Mouse (Mus musculus) intestine, embryonic 15.5 days (tissue): Measurements from ENCODE around the gene Tacr2. TPM values are rescaled to one million over a fixed set of nuclear protein-coding genes. Genes with fewer than 3 reads are reported as not detected.

Experiments used
- ATAC-seq: fragments of 200-750 bp; cut with Nextera tagmentation; 2 replicates; pipeline ENCODE4 v1.8.0; 2017; ENCODE audit warnings: moderate TSS enrichment, moderate library complexity
- H3K27ac ChIP-seq: fragments of 300-500 bp; sonication (generic); 2 replicates; pipeline ENCODE4 v1.5.1; 2015; ENCODE audit warnings: mild to moderate bottlenecking, inconsistent platforms
- H3K27me3 ChIP-seq: fragments of 300-500 bp; sonication (generic); replicated peaks from 2 replicates; pipeline ENCODE4 v1.6.1; 2015; ENCODE audit warnings: inconsistent platforms
- H3K36me3 ChIP-seq: fragments of 300-500 bp; sonication (generic); 2 replicates; pipeline ENCODE4 v1.6.1; 2015; ENCODE audit warnings: inconsistent platforms
- H3K4me1 ChIP-seq: fragments of 300-500 bp; sonication (generic); replicated peaks from 2 replicates; pipeline ENCODE4 v1.6.1; 2015; ENCODE audit warnings: inconsistent platforms
- H3K4me2 ChIP-seq: fragments of 300-500 bp; sonication (generic); replicated peaks from 2 replicates; pipeline ENCODE4 v1.6.1; 2015; ENCODE audit warnings: mild to moderate bottlenecking, inconsistent platforms
- H3K4me3 ChIP-seq: fragments of 300-500 bp; sonication (generic); replicated peaks from 2 replicates; pipeline ENCODE4 v1.5.1; 2015; ENCODE audit warnings: inconsistent platforms
- H3K9ac ChIP-seq: fragments of 300-500 bp; sonication (generic); 2 replicates; pipeline ENCODE4 v1.6.1; 2015; ENCODE audit warnings: inconsistent platforms
- H3K9me3 ChIP-seq: fragments of 300-500 bp; sonication (generic); 2 replicates; pipeline ENCODE4 v1.6.1; 2016; ENCODE audit warnings: inconsistent platforms
- WGBS: fragments of 180-500 bp; shearing (Covaris S2); methylation state at CpG from one replicate; pipeline ENCODE4 v1.1.7; 2015; 5-methylcytosine and 5-hydroxymethylcytosine counted together
- polyA plus RNA-seq: library from polyadenylated mRNA; unstranded; fragments of >200 nt; fragmentation: Nextera tagmentation; extraction: Ambion mirVana; gene quantifications from 2 replicates; pipeline ENCODE4 v1.2.1, GENCODE M21; 2015

Gene Tacr2
- polyA plus RNA-seq, 1 experiment from 2014 or later = 0.44 TPM

GRCm38 (mm10) chr10:62282782-62283181, 30.5 kb downstream of the Tacr2 start:
- H3K27me3 ChIP-seq = no peaks in the 10 kb centered on the region
- no peak overlapping the region for H3K4me3 ChIP-seq
- no peak overlapping the region for H3K4me2 ChIP-seq
- ATAC-seq = no peak
- H3K4me1 ChIP-seq = no peaks in the 10 kb centered on the region
- 59% methylated on average over 9 of the region's 9 CpGs for WGBS
- H3K36me3 ChIP-seq = 0 out of 2 replicates have a peak, but pooled peaks cover 3% of the 10 kb centered on the region
- no peak overlapping the region for H3K9ac ChIP-seq
- H3K9me3 ChIP-seq = no peaks in the 10 kb centered on the region
- H3K27ac ChIP-seq = no peak overlapping the region

GRCm38 (mm10) chr10:62283206-62283792, 31.1 kb downstream of the Tacr2 start:
- Histone ChIP-seq H3K36me3 (0 out of 2 replicates have a peak, but pooled peaks cover 3% of the 10 kb centered on the region), H3K9ac (no peak overlapping the region), H3K9me3 (no peaks in the 10 kb centered on the region), H3K4me1 (no peaks in the 10 kb centered on the region), H3K27ac (no peak overlapping the region), H3K4me2 (no peak overlapping the region), H3K4me3 (no peak overlapping the region), H3K27me3 (no peaks in the 10 kb centered on the region)
- WGBS = 80% methylated on average over 4 of the region's 4 CpGs
- ATAC-seq = no peak

GRCm38 (mm10) chr10:62287460-62288124, 35.4 kb downstream of the Tacr2 start:
- Histone ChIP-seq H3K4me2 (no peak overlapping the region), H3K36me3 (no peaks in the 10 kb centered on the region), H3K4me1 (no peaks in the 10 kb centered on the region), H3K9ac (no peak overlapping the region), H3K27me3 (no peaks in the 10 kb centered on the region), H3K9me3 (no peaks in the 10 kb centered on the region), H3K27ac (no peak overlapping the region), H3K4me3 (no peak overlapping the region)
- no peak for ATAC-seq
- WGBS = 72% methylated on average over 6 of the region's 6 CpGs

- no peak for ATAC-seq
- no peak overlapping the region for H3K4me2 ChIP-seq
- H3K27me3 ChIP-seq = no peaks in the 10 kb centered on the region
- no peaks in the 10 kb centered on the region for H3K9me3 ChIP-seq
- H3K36me3 ChIP-seq = no peaks in the 10 kb centered on the region; the same call in 1 of the 2 replicates
- H3K27ac ChIP-seq = no peak overlapping the region
- 75% methylated on average over 4 of the region's 4 CpGs for WGBS
- H3K9ac ChIP-seq = no peak overlapping the region
- no peaks in the 10 kb centered on the region for H3K4me1 ChIP-seq
- H3K4me3 ChIP-seq = no peak overlapping the region
Measured at GRCm38 (mm10) chr10:62294112-62294511, 41.9 kb downstream of the Tacr2 start.

GRCm38 (mm10) chr10:62296086-62296872, 44.0 kb downstream of the Tacr2 start:
- Histone ChIP-seq H3K27ac (no peak overlapping the region), H3K4me3 (no peak overlapping the region), H3K9me3 (no peaks in the 10 kb centered on the region), H3K36me3 (no peaks in the 10 kb centered on the region; the same call in 1 of the 2 replicates), H3K4me1 (no peaks in the 10 kb centered on the region), H3K4me2 (no peak overlapping the region), H3K27me3 (no peaks in the 10 kb centered on the region), H3K9ac (no peak overlapping the region)
- ATAC-seq = no peak
- WGBS = 66% methylated on average over 24 of the region's 26 CpGs

GRCm38 (mm10) chr10:62300006-62300827, 48.0 kb downstream of the Tacr2 start:
- no peak overlapping the region for H3K9ac ChIP-seq
- H3K4me2 ChIP-seq = no peak overlapping the region
- no peak overlapping the region for H3K27ac ChIP-seq
- no peak overlapping the region for H3K4me3 ChIP-seq
- no peaks in the 10 kb centered on the region for H3K4me1 ChIP-seq
- WGBS = 81% methylated on average over 23 of the region's 23 CpGs
- no peaks in the 10 kb centered on the region for H3K27me3 ChIP-seq
- no peak for ATAC-seq
- H3K9me3 ChIP-seq = no peaks in the 10 kb centered on the region
- no peaks in the 10 kb centered on the region for H3K36me3 ChIP-seq

GRCm38 (mm10) chr10:62305090-62305489, 52.9 kb downstream of the Tacr2 start:
- H3K4me3 ChIP-seq = no peak overlapping the region
- H3K4me2 ChIP-seq = no peak overlapping the region
- 75% methylated on average over 6 of the region's 6 CpGs for WGBS
- no peak overlapping the region for H3K27ac ChIP-seq
- peaks cover 3% of the 10 kb centered on the region; the same call in 1 of the 2 replicates for H3K4me1 ChIP-seq
- H3K9me3 ChIP-seq = no peaks in the 10 kb centered on the region
- H3K27me3 ChIP-seq = no peaks in the 10 kb centered on the region
- no peak for ATAC-seq
- no peak overlapping the region for H3K9ac ChIP-seq
- no peaks in the 10 kb centered on the region for H3K36me3 ChIP-seq

- 34% methylated on average over 3 of the region's 3 CpGs for WGBS
- no peak overlapping the region for H3K4me2 ChIP-seq
- no peak overlapping the region for H3K27ac ChIP-seq
- no peak overlapping the region for H3K9ac ChIP-seq
- no peaks in the 10 kb centered on the region for H3K27me3 ChIP-seq
- H3K9me3 ChIP-seq = no peaks in the 10 kb centered on the region
- no peak for ATAC-seq
- H3K4me1 ChIP-seq = peaks cover 3% of the 10 kb centered on the region; the same call in 1 of the 2 replicates
- no peak overlapping the region for H3K4me3 ChIP-seq
- no peaks in the 10 kb centered on the region for H3K36me3 ChIP-seq
Measured at GRCm38 (mm10) chr10:62306483-62306882, 54.2 kb downstream of the Tacr2 start.

GRCm38 (mm10) chr10:62308896-62309491, 56.8 kb downstream of the Tacr2 start:
- 82% methylated on average over 11 of the region's 11 CpGs for WGBS
- H3K27ac ChIP-seq = no peak overlapping the region
- peaks cover 5% of the 10 kb centered on the region for H3K4me1 ChIP-seq
- no peak overlapping the region for H3K4me3 ChIP-seq
- no peak overlapping the region for H3K4me2 ChIP-seq
- no peaks in the 10 kb centered on the region for H3K36me3 ChIP-seq
- no peaks in the 10 kb centered on the region for H3K27me3 ChIP-seq
- no peak for ATAC-seq
- no peak overlapping the region for H3K9ac ChIP-seq
- no peaks in the 10 kb centered on the region for H3K9me3 ChIP-seq

GRCm38 (mm10) chr10:62309593-62309992, 57.4 kb downstream of the Tacr2 start:
- no peak for ATAC-seq
- Histone ChIP-seq H3K9ac (no peak overlapping the region), H3K9me3 (no peaks in the 10 kb centered on the region), H3K4me3 (no peak overlapping the region), H3K27ac (no peak overlapping the region), H3K36me3 (no peaks in the 10 kb centered on the region), H3K4me1 (peaks cover 5% of the 10 kb centered on the region), H3K27me3 (no peaks in the 10 kb centered on the region), H3K4me2 (no peak overlapping the region)
- whole genome bisulfite sequencing = 87% methylated on average over 5 of the region's 5 CpGs

- Histone ChIP-seq H3K4me2 (no peak overlapping the region), H3K4me1 (peaks cover 5% of the 10 kb centered on the region), H3K9me3 (no peaks in the 10 kb centered on the region), H3K27ac (no peak overlapping the region), H3K36me3 (no peaks in the 10 kb centered on the region), H3K27me3 (no peaks in the 10 kb centered on the region), H3K9ac (no peak overlapping the region), H3K4me3 (no peak overlapping the region)
- ATAC-seq = no peak
- WGBS = 77% methylated on average over 10 of the region's 10 CpGs
Measured at GRCm38 (mm10) chr10:62310259-62311039, 58.2 kb downstream of the Tacr2 start.
